Mouse (Mus musculus): ENCODE measurements at regions not wholly inside any gene's neighbourhood (a gene's known extent, or its start where the extent isn't known, plus 50 kb on each side); places are given as distances from the start of the nearest gene placed in this dataset.

GRCm38 (mm10) chr12:30698256-30698655 is 114.0 kb downstream of the Tmem18 start:
- H3K4me1 ChIP-seq (ENCODE audit: control insufficient read depth, insufficient read depth, low read length) = no peaks in the 10 kb centered on the region
- no peak overlapping the region for H3K27ac ChIP-seq (ENCODE audit: insufficient read depth, low read depth, low read length)
- H3K36me3 ChIP-seq (ENCODE audit: control insufficient read depth, insufficient read depth, low read length) = no peaks in the 10 kb centered on the region
- no peak overlapping the region for H3K4me3 ChIP-seq (ENCODE audit: insufficient read depth, low read depth, low read length)
- TF ChIP-seq POLR2A (IDR thresholded peaks at IDR 0.05; ENCODE audit: low read depth, low read length) (no peak), CTCF (conservative IDR thresholded peaks at IDR 0.05; ENCODE audit: insufficient read depth, insufficient read length, low read depth, low read length) (no peak)
- WGBS = 68% methylated on average over 6 of the region's 6 CpGs
- no peak for DNase-seq
- H3K27me3 ChIP-seq (replicated peaks; ENCODE audit: control insufficient read depth, insufficient read depth, low read length) = no peaks in the 10 kb centered on the region

GRCm38 (mm10) chr12:30703691-30704090 is 119.5 kb downstream of the Tmem18 start:
- TF ChIP-seq CTCF (conservative IDR thresholded peaks at IDR 0.05; ENCODE audit: insufficient read depth, insufficient read length, low read depth, low read length) (no peak), POLR2A (IDR thresholded peaks at IDR 0.05; ENCODE audit: low read depth, low read length) (no peak)
- Histone ChIP-seq H3K27ac (ENCODE audit: insufficient read depth, low read depth, low read length) (no peak overlapping the region), H3K4me1 (ENCODE audit: control insufficient read depth, insufficient read depth, low read length) (no peaks in the 10 kb centered on the region), H3K27me3 (replicated peaks; ENCODE audit: control insufficient read depth, insufficient read depth, low read length) (no peaks in the 10 kb centered on the region), H3K4me3 (ENCODE audit: insufficient read depth, low read depth, low read length) (no peak overlapping the region), H3K36me3 (ENCODE audit: control insufficient read depth, insufficient read depth, low read length) (no peaks in the 10 kb centered on the region)
- DNase-seq = no peak
- 84% methylated on average over 3 of the region's 3 CpGs for WGBS

- DNase-seq = no peak
- Histone ChIP-seq H3K4me3 (ENCODE audit: insufficient read depth, low read depth, low read length) (no peak overlapping the region), H3K27ac (ENCODE audit: insufficient read depth, low read depth, low read length) (no peak overlapping the region), H3K27me3 (replicated peaks; ENCODE audit: control insufficient read depth, insufficient read depth, low read length) (no peaks in the 10 kb centered on the region), H3K36me3 (ENCODE audit: control insufficient read depth, insufficient read depth, low read length) (no peaks in the 10 kb centered on the region), H3K4me1 (ENCODE audit: control insufficient read depth, insufficient read depth, low read length) (no peaks in the 10 kb centered on the region)
- WGBS = 78% methylated on average over 5 of the region's 5 CpGs
- no peak for TF ChIP-seq POLR2A (IDR thresholded peaks at IDR 0.05; ENCODE audit: low read depth, low read length)
- TF ChIP-seq CTCF (conservative IDR thresholded peaks at IDR 0.05; ENCODE audit: insufficient read depth, insufficient read length, low read depth, low read length) = no peak
These were observed 123.0 kb downstream of the Tmem18 start for GRCm38 (mm10) chr12:30707271-30707670.

- Histone ChIP-seq H3K27ac (ENCODE audit: insufficient read depth, low read depth, low read length) (no peak overlapping the region), H3K27me3 (replicated peaks; ENCODE audit: control insufficient read depth, insufficient read depth, low read length) (no peaks in the 10 kb centered on the region), H3K4me1 (ENCODE audit: control insufficient read depth, insufficient read depth, low read length) (no peaks in the 10 kb centered on the region), H3K4me3 (ENCODE audit: insufficient read depth, low read depth, low read length) (no peak overlapping the region), H3K36me3 (ENCODE audit: control insufficient read depth, insufficient read depth, low read length) (no peaks in the 10 kb centered on the region)
- TF ChIP-seq POLR2A (IDR thresholded peaks at IDR 0.05; ENCODE audit: low read depth, low read length) (no peak), CTCF (conservative IDR thresholded peaks at IDR 0.05; ENCODE audit: insufficient read depth, insufficient read length, low read depth, low read length) (no peak)
- 41% methylated on average over 2 of the region's 2 CpGs for WGBS
- no peak for DNase-seq
These were observed 124.5 kb downstream of the Tmem18 start for GRCm38 (mm10) chr12:30708635-30709181.

GRCm38 (mm10) chr12:30710554-30710953 is 126.3 kb downstream of the Tmem18 start:
- TF ChIP-seq POLR2A (IDR thresholded peaks at IDR 0.05; ENCODE audit: low read depth, low read length) (no peak), CTCF (conservative IDR thresholded peaks at IDR 0.05; ENCODE audit: insufficient read depth, insufficient read length, low read depth, low read length) (no peak)
- WGBS = 71% methylated on average over 4 of the region's 4 CpGs

GRCm38 (mm10) chr12:30726747-30727146 is 142.5 kb downstream of the Tmem18 start:
- 26% methylated on average over 4 of the region's 4 CpGs for WGBS

More at GRCm38 (mm10) chr12:30710554-30710953, 126.3 kb downstream of the Tmem18 start:
- H3K27ac ChIP-seq (ENCODE audit: insufficient read depth, low read depth, low read length) = no peak overlapping the region
- no peak for DNase-seq
- no peaks in the 10 kb centered on the region for H3K27me3 ChIP-seq (replicated peaks; ENCODE audit: control insufficient read depth, insufficient read depth, low read length)
- H3K4me1 ChIP-seq (ENCODE audit: control insufficient read depth, insufficient read depth, low read length) = no peaks in the 10 kb centered on the region
- H3K36me3 ChIP-seq (ENCODE audit: control insufficient read depth, insufficient read depth, low read length) = no peaks in the 10 kb centered on the region
- no peak overlapping the region for H3K4me3 ChIP-seq (ENCODE audit: insufficient read depth, low read depth, low read length)

GRCm38 (mm10) chr12:30729437-30729836 is 145.2 kb downstream of the Tmem18 start:
- TF ChIP-seq POLR2A (IDR thresholded peaks at IDR 0.05; ENCODE audit: low read depth, low read length) = no peak
- no peak for TF ChIP-seq CTCF (conservative IDR thresholded peaks at IDR 0.05; ENCODE audit: insufficient read depth, insufficient read length, low read depth, low read length)
- Histone ChIP-seq H3K36me3 (ENCODE audit: control insufficient read depth, insufficient read depth, low read length) (no peaks in the 10 kb centered on the region), H3K27me3 (replicated peaks; ENCODE audit: control insufficient read depth, insufficient read depth, low read length) (no peaks in the 10 kb centered on the region), H3K27ac (ENCODE audit: insufficient read depth, low read depth, low read length) (no peak overlapping the region), H3K4me3 (ENCODE audit: insufficient read depth, low read depth, low read length) (no peak overlapping the region), H3K4me1 (ENCODE audit: control insufficient read depth, insufficient read depth, low read length) (no peaks in the 10 kb centered on the region)
- 75% methylated on average over 6 of the region's 6 CpGs for WGBS
- no peak for DNase-seq

More at GRCm38 (mm10) chr12:30726747-30727146, 142.5 kb downstream of the Tmem18 start:
- H3K27me3 ChIP-seq (replicated peaks; ENCODE audit: control insufficient read depth, insufficient read depth, low read length) = no peaks in the 10 kb centered on the region
- no peaks in the 10 kb centered on the region for H3K4me1 ChIP-seq (ENCODE audit: control insufficient read depth, insufficient read depth, low read length)
- no peaks in the 10 kb centered on the region for H3K36me3 ChIP-seq (ENCODE audit: control insufficient read depth, insufficient read depth, low read length)
- TF ChIP-seq POLR2A (IDR thresholded peaks at IDR 0.05; ENCODE audit: low read depth, low read length) = no peak
- no peak for TF ChIP-seq CTCF (conservative IDR thresholded peaks at IDR 0.05; ENCODE audit: insufficient read depth, insufficient read length, low read depth, low read length)
- no peak overlapping the region for H3K4me3 ChIP-seq (ENCODE audit: insufficient read depth, low read depth, low read length)
- DNase-seq = no peak
- H3K27ac ChIP-seq (ENCODE audit: insufficient read depth, low read depth, low read length) = no peak overlapping the region
